25 mouse cellular contexts compared by ENCODE assay signal in the genomic region with DNA sequence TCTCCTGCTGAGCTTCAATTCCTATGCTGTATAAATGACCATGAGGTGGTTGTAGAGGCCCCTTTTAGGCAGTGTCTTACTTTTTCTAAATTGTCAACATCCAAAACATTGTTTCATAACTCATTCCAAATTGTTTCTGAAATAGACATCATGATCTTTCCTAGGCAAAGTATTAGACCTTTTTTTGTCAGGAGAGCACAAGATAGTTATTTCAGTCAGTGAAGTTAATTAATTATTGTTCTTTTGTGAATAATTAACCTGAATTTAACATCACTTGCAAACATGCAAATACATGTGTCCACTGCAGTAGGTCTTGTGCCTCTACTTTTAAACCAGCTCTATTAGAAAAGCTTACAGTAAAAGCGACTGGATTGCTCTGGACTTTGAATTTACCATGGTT. TPM values are rescaled to one million over a fixed set of nuclear protein-coding genes. Genes with fewer than 3 reads are reported as not detected.
"Had no signal": no experiment of that assay in that cellular context is flagged by ENCODE, and none has a peak within 500 bp of the region (broad histone marks: within the 10 kb centered on the region; RNA-seq: fewer than 3 reads in every experiment).

A gene (plus strand): TSS at position 301 of the 400 bp plus-strand sequence.

- H3K9me3 ChIP-seq: midbrain, embryonic 10.5 days; midbrain, embryonic 12.5 days; neural tube, embryonic 13.5 days; neural tube, embryonic 15.5 days had no signal

- H3K36me3 ChIP-seq: midbrain, embryonic 10.5 days; midbrain, embryonic 12.5 days; neural tube, embryonic 13.5 days; neural tube, embryonic 15.5 days had no signal

- H3K27me3 ChIP-seq: midbrain, embryonic 12.5 days; neural tube, embryonic 13.5 days; neural tube, embryonic 15.5 days had no signal

- H3K4me1 ChIP-seq: midbrain, embryonic 10.5 days; midbrain, embryonic 12.5 days; neural tube, embryonic 13.5 days; neural tube, embryonic 15.5 days had no signal

- H3K27ac ChIP-seq: midbrain, embryonic 10.5 days; midbrain, embryonic 12.5 days; neural tube, embryonic 13.5 days; neural tube, embryonic 15.5 days had no signal

- ATAC-seq: midbrain, embryonic 16.5 days had no signal

- DNase-seq: lung, adult 18-20 months; lung, embryonic 14.5 days; lung, postnatal 10 days; lung, postnatal 4 days; midbrain, embryonic 14.5 days; retina, postnatal 1 day; right cerebral cortex, adult 18-20 months; right cerebral cortex, postnatal 25 days; right cerebral cortex, postnatal 4 days; spleen, adult 18-20 months; thymus, adult 18-20 months; thymus, postnatal 14 days; thymus, postnatal 36 days had no signal

- H3K4me3 ChIP-seq: midbrain, embryonic 10.5 days; midbrain, embryonic 12.5 days; myocyte; neural tube, embryonic 13.5 days; neural tube, embryonic 15.5 days had no signal

- H3K9ac ChIP-seq: lung, embryonic 14.5 days; midbrain, embryonic 12.5 days; neural tube, embryonic 13.5 days; neural tube, embryonic 15.5 days had no signal

- H3K4me2 ChIP-seq: lung, embryonic 14.5 days; midbrain, embryonic 12.5 days; neural tube, embryonic 13.5 days; neural tube, embryonic 15.5 days had no signal

RNA-seq across cellular contexts. Expression of the gene that starts here (rescaled TPM):
- polyA plus RNA-seq: lung, embryonic 14.5 days; lung, embryonic 16.5 days; midbrain, embryonic 10.5 days; midbrain, embryonic 12.5 days; midbrain, embryonic 14.5 days; midbrain, embryonic 16.5 days; myocyte; neural tube, embryonic 11.5 days; neural tube, embryonic 13.5 days; neural tube, embryonic 15.5 days; small intestine, adult 2 months; stomach, embryonic 14.5 days; stomach, embryonic 16.5 days; thymus, postnatal 0 days had no signal
